Mouse (Mus musculus) testis, postnatal 14 days (tissue): ENCODE results near the gene Erich6.
"Not testable (repeated sequence)": the region's sequence is repeated elsewhere in the genome, so short reads cannot be mapped to it uniquely, and the experiment has no call there.

Source experiments
- DNase-seq: peaks from one replicate; pipeline ENCODE4 v3.0.0; 2021; ENCODE audit warnings: low spot score

The Erich6 gene

GRCm38 (mm10) chr3:58646180-58646579 is 9.2 kb upstream of the Erich6 start:
- no peak for DNase-seq

- DNase-seq = no peak
Observed at GRCm38 (mm10) chr3:58631693-58632092, 5.3 kb downstream of the Erich6 start.

DNA sequence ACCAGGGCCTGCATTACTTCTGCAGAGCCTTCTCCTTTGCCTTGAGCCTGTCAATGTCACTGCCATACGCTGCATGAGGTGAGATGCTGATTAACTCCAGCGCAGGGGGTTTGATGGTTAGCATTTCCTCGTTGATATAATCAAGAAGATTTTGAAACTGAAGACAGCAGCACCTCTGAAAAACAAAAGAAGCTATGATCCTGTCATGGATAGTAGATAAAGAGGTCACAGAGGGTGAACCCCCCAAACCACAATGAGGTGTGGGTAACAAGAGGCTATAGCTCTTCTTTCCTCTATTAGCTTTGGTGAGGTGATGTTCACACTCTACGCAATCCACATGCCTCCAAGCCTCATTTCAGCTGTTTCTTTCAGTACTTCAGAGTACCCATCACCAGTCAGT is 12.0 kb downstream of the Erich6 start:
- no peak for DNase-seq

DNA sequence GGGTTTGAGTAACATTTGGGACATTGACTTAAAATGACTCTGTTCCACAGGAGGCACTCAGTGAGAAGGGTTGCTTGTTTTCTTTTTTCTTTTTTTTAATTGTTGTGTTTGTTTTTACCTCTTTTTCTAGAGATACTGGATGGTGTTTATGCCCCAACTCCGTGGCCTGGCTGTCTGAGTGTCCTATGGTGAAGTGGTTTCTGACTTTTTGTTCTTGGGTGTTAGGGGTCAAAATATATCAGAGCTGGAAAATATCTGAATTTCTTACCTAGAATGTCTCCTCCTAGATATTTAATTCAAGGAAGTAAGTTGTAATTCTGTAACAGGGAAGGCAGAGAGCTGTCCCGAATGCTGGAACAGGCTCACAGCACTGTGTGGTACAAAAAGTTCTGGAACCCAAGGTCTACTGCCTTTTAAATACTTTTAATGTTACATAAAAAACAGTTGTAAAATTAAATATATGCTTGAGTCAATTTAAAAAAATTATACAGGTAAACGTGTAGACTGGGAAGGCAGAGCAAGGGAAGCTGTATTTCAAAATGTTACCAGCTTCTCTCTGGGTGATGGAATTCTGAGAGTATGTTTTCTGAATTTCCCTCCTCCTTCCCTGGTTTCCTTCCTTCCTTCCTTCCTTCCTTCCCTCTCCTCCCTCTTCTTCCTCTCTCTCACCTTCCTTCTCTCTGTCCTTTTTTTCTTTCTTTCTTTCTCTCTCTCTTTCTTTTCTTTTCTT is 14.2 kb downstream of the Erich6 start:
- no peak for DNase-seq

DNA sequence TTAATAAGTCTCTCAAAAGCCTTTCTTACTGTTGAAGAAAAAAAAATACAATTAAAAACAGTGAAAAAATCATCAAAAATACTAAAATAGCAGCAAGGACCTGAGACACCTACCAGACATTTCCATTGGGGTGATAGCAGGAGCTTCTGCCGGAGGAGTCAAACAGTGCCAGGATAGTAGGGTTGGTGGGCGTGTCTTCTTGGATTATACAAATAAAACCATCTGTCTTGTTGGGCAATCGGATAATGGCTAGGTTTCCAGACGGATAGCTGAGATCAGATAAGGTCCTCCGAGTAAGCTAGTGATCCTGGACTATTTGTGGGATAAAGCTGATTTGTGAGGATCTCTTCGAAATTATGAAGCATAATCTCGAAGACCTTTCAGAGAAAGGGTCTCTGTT is 15.9 kb downstream of the Erich6 start:
- DNase-seq = no peak

- no peak for DNase-seq
Observed at GRCm38 (mm10) chr3:58609985-58610384, 27.0 kb downstream of the Erich6 start.

GRCm38 (mm10) chr3:58608506-58608905 is 28.5 kb downstream of the Erich6 start:
- DNase-seq = no peak

DNA sequence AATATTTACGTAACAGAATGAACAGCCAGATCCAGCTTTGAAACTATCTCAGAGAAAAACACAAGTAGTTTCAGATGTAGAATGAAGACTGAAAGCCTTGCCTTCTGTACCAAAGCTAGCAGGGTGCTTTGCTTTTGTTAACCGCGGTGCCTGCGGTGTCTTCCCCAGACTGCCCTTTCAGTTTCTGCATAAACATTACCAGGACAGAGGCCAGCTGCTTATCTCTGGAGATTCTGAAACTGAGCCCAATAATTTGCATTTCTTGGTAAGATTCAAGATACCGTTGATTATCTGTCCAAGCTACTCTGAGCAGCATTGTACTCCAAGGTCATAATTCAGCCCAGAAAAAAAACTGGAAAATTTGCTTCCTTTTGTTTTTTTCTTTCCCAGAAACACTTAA is 43.4 kb downstream of the Erich6 start:
- peak; percentile 14 for DNase-seq

DNA sequence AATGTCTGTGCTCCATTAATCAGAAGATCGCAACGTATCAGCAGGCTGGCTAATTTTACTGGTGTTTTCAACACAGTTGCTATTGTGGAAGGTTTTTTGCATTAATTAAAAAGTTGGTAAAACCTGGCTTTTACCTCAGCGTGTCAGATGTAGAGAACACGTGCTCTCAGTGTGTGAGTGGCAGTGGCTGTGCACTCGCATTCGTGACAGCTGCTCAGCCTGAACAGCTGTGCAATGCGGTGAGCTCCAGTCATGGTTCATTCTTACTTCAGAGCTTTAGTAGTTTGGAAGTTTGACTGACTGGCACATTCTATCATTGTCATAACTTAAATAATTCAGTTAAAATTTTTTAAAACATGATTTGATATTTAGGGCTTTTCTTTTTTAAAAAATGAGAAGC is 44.3 kb downstream of the Erich6 start:
- not testable (repeated sequence) for DNase-seq

GRCm38 (mm10) chr3:58590544-58590943 is 46.5 kb downstream of the Erich6 start:
- DNase-seq = not testable (repeated sequence)

DNA sequence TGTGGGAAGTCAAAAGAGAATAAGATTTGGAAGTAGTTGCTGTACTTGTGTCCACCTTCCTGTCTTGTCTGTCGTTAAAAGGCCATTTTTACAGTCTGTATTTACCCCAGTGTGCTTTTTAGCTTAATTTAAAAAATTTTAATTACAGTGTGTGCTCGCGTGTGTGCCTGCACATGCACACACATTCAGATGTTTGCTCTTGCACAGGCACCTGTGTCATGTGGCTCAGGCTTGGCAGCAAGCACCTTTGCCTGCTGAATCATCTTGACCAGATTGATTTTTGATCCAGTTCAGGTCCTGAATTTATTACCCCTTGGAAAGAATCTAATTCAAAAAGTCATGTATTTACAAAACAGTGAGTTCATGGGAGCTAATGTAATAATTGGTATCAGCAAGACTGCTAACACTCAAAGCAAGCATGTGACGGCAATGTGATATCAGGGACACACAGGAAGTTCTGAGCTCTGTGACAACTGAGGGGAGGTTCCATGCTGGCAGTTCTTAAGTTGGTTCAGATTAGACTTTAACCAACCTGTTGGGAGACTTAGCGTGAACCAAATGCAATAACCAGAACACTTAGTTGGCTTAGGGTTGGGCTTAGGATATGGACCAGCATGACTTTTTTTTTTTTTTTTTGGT is 54.1 kb downstream of the Erich6 start:
- DNase-seq = no peak

- no peak for DNase-seq
Observed at GRCm38 (mm10) chr3:58582297-58582696, 54.7 kb downstream of the Erich6 start.

- DNase-seq = no peak
Observed at GRCm38 (mm10) chr3:58581530-58581929, 55.5 kb downstream of the Erich6 start.

DNA sequence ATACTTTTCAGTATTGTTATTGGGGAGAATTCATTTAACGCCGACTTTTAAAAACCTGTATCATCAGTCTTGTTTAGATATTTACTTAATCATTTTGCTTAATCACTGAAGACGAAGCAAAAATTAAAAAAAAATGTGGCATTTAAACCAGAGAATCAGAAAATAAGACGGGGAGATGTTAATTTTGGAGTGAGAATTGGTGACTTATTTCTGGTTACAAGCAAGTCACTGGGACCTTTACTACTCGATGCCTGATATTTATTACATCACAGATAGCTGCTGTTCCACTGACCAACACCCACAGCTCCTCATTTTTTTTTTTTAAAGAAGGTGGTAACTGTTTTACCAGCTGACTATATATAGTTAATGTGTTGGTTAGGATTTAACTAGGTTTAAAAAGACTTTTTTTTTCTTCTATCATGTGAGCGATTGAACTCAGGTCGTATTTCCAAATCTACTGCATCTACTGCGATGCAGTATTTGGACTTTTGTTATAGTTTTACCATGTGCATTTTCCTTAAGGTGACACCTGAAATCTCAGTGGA is 59.4 kb downstream of the Erich6 start:
- no peak for DNase-seq

DNA sequence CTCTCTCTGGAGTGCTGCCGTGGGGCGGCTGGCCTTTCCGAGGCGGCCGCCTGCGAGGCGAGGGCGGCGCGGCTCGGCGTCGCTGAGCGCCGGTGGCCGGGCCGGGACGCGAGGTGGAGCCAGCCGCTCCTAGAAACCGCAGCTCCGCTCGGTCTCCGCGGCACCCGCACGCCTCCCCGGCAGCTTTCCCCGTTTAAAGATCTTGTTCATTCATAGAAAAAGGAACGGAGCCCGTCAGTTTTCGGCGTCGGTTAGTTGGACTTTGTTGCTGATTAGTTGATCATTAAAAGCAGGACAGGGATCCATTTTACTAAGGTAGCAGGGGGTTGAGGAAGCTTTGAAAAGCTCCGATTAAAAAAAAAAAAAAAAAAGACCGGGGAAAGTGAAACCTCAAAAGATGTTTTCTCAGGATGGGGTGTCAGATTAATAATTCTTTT is 59.9 kb downstream of the Erich6 start:
- peak; percentile 61 for DNase-seq

- peak; percentile 94 for DNase-seq
Observed at GRCm38 (mm10) chr3:58576137-58577066, 60.6 kb downstream of the Erich6 start, which contains the start of gene Selenot. Selenot (plus strand) TSS chr3:58576636.

DNA sequence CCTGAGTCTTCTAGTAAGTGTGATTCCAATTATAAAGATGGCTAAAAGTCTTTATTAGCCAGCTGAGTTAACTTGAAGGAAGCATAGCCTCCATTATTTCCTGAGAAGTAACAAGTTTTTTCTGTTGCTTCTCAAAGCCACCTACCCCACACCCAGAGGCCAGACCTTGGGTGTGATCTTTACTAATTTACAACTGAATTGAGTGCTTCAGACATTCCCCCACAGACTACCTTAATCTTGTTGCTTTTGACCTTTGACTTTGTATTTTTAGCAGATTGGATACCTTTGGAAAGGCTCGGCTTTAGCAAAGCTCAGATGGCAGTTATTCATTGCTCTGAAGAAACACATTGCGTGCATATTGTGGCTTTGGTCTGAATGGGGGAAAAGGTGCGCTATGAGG is 66.2 kb downstream of the Erich6 start:
- no peak for DNase-seq
